Mouse (Mus musculus): Measurements from ENCODE around the gene Hmgb2.
"Not testable (repeated sequence)": the region's sequence is repeated elsewhere in the genome, so short reads cannot be mapped to it uniquely, and the experiment has no call there.

Hmgb2 gene

GRCm38 (mm10) chr8:57511316-57512118 is at the start of gene Hmgb2:
Gene Hmgb2 (plus strand): TSS chr8:57511907.
- DNase-seq (ENCODE audit: low read depth, low spot score): peak; percentile 100

GRCm38 (mm10) chr8:57462839-57463238 is 48.9 kb upstream of the Hmgb2 start:
- no peak for DNase-seq (ENCODE audit: low read depth, low spot score)

- DNase-seq (ENCODE audit: low read depth, low spot score): no peak
These were observed 48.0 kb upstream of the Hmgb2 start for GRCm38 (mm10) chr8:57463757-57464156.

- no peak for DNase-seq (ENCODE audit: low read depth, low spot score)
These were observed 43.1 kb upstream of the Hmgb2 start for GRCm38 (mm10) chr8:57468624-57469023.

GRCm38 (mm10) chr8:57470863-57471262 is 40.8 kb upstream of the Hmgb2 start:
- no peak for DNase-seq (ENCODE audit: low read depth, low spot score)

GRCm38 (mm10) chr8:57473751-57474150 is 38.0 kb upstream of the Hmgb2 start:
- no peak for DNase-seq (ENCODE audit: low read depth, low spot score)

- no peak for DNase-seq (ENCODE audit: low read depth, low spot score)
These were observed 33.3 kb upstream of the Hmgb2 start for GRCm38 (mm10) chr8:57478406-57478805.

GRCm38 (mm10) chr8:57479700-57480099 is 32.0 kb upstream of the Hmgb2 start:
- DNase-seq (ENCODE audit: low read depth, low spot score): no peak

- peak; percentile 10 for DNase-seq (ENCODE audit: low read depth, low spot score)
These were observed 31.1 kb upstream of the Hmgb2 start for GRCm38 (mm10) chr8:57480606-57481005.

GRCm38 (mm10) chr8:57486491-57487440 is 24.9 kb upstream of the Hmgb2 start:
- DNase-seq (ENCODE audit: low read depth, low spot score): peak; percentile 58

- peak; percentile 98 for DNase-seq (ENCODE audit: low read depth, low spot score)
These were observed 24.1 kb upstream of the Hmgb2 start, which contains the start of gene Sap30 for GRCm38 (mm10) chr8:57487441-57488155. Gene Sap30 (minus strand): TSS chr8:57487860.

- DNase-seq (ENCODE audit: low read depth, low spot score): peak; percentile 67
These were observed 23.4 kb upstream of the Hmgb2 start for GRCm38 (mm10) chr8:57488312-57488765.

- DNase-seq (ENCODE audit: low read depth, low spot score): no peak
These were observed 22.3 kb upstream of the Hmgb2 start for GRCm38 (mm10) chr8:57489366-57489765.

- no peak for DNase-seq (ENCODE audit: low read depth, low spot score)
These were observed 21.8 kb upstream of the Hmgb2 start for GRCm38 (mm10) chr8:57489896-57490295.

- DNase-seq (ENCODE audit: low read depth, low spot score): no peak
These were observed 19.8 kb upstream of the Hmgb2 start for GRCm38 (mm10) chr8:57491873-57492272.

GRCm38 (mm10) chr8:57498494-57498846 is 13.2 kb upstream of the Hmgb2 start:
- DNase-seq (ENCODE audit: low read depth, low spot score): no peak

GRCm38 (mm10) chr8:57498847-57499511 is 12.7 kb upstream of the Hmgb2 start:
- DNase-seq (ENCODE audit: low read depth, low spot score): no peak

- DNase-seq (ENCODE audit: low read depth, low spot score): peak; percentile 81
These were observed 8.1 kb upstream of the Hmgb2 start for GRCm38 (mm10) chr8:57503641-57504040.

GRCm38 (mm10) chr8:57505500-57505899 is 6.2 kb upstream of the Hmgb2 start:
- DNase-seq (ENCODE audit: low read depth, low spot score): not testable (repeated sequence)

- DNase-seq (ENCODE audit: low read depth, low spot score): no peak
These were observed 4.1 kb upstream of the Hmgb2 start for GRCm38 (mm10) chr8:57507556-57508063.

GRCm38 (mm10) chr8:57508657-57509056 is 3.0 kb upstream of the Hmgb2 start:
- DNase-seq (ENCODE audit: low read depth, low spot score): no peak
